In genomic region chr15:84105105-84105923, GRCm38 (mm10) we compare ENCODE assay signal across 8 mouse cellular contexts. TPM values are rescaled to one million over a fixed set of nuclear protein-coding genes. Genes with fewer than 3 reads are reported as not detected.
DNase-seq lines count a peak whose midpoint lies in the region; ATAC-seq and TF ChIP-seq lines count a peak whose summit lies in the region.

Gene Sult4a1 (minus strand): TSS chr15:84105754.

- peak within 1 kb of the TSS; percentile 44 for H3K4me3 ChIP-seq in heart, postnatal 0 days (ENCODE audit: low read depth, low read length)
- H3K4me3 ChIP-seq in embryonic facial prominence, embryonic 15.5 days (replicated peaks): peak within 1 kb of the TSS; percentile 52
- H3K4me3 ChIP-seq in stomach, postnatal 0 days (ENCODE audit: low read depth, low read length): peak within 1 kb of the TSS; percentile 44

- no peak within 1 kb of the TSS for H3K9ac ChIP-seq in heart, postnatal 0 days (replicated peaks; ENCODE audit: low read depth, low read length)
- H3K9ac ChIP-seq in embryonic facial prominence, embryonic 15.5 days: 0 out of 2 replicates have a peak within 1 kb of the TSS, but pooled peaks have one; percentile 1
- no peak within 1 kb of the TSS for H3K9ac ChIP-seq in stomach, postnatal 0 days (ENCODE audit: low read length)

- WGBS in heart, postnatal 0 days: 2% methylated on average over 75 of the region's 77 CpGs
- 2% methylated on average over 77 of the region's 77 CpGs for WGBS in embryonic facial prominence, embryonic 15.5 days
- WGBS in stomach, postnatal 0 days: 2% methylated on average over 71 of the region's 77 CpGs

- H3K4me2 ChIP-seq in heart, postnatal 0 days (ENCODE audit: low read depth, low read length): peak within 1 kb of the TSS; percentile 62
- H3K4me2 ChIP-seq in embryonic facial prominence, embryonic 15.5 days (replicated peaks): peak within 1 kb of the TSS; percentile 94
- peak within 1 kb of the TSS; percentile 74 for H3K4me2 ChIP-seq in stomach, postnatal 0 days (replicated peaks; ENCODE audit: low read depth)

- no peaks in the 10 kb centered on the region for H3K36me3 ChIP-seq in heart, postnatal 0 days (replicated peaks; ENCODE audit: control insufficient read depth, insufficient read depth, low read length)
- no peaks in the 10 kb centered on the region for H3K36me3 ChIP-seq in embryonic facial prominence, embryonic 15.5 days
- no peaks in the 10 kb centered on the region for H3K36me3 ChIP-seq in stomach, postnatal 0 days (ENCODE audit: control insufficient read depth, insufficient read depth, low read length)

- no peak within 1 kb of the TSS for H3K27ac ChIP-seq in heart, postnatal 0 days (ENCODE audit: low read depth)
- H3K27ac ChIP-seq in embryonic facial prominence, embryonic 15.5 days (replicated peaks): no peak within 1 kb of the TSS
- H3K27ac ChIP-seq in stomach, postnatal 0 days (replicated peaks): no peak within 1 kb of the TSS

- no peak for DNase-seq in heart, postnatal 0 days (ENCODE audit: low spot score)
- no peak for DNase-seq in heart, postnatal 10 days
- peak; percentile 21 for DNase-seq in adrenal gland, postnatal 25 days
- DNase-seq in layer of hippocampus, adult 18-20 months (ENCODE audit: low spot score in 2 of 2): peak; percentile 44 to 70
- peak; percentile 27 for DNase-seq in mesoderm, embryonic 11.5 days (ENCODE audit: low read depth, low spot score)
- peak; percentile 26 for DNase-seq in stomach, postnatal 0 days (ENCODE audit: low spot score)

- TF ChIP-seq CTCF in heart, postnatal 0 days (IDR thresholded peaks at IDR 0.05; ENCODE audit: low read depth): no peak
- no peak for TF ChIP-seq CTCF in stomach, postnatal 0 days (IDR thresholded peaks at IDR 0.05; ENCODE audit: low read depth)

- peaks cover 46% of the 10 kb centered on the region for H3K27me3 ChIP-seq in heart, postnatal 0 days (ENCODE audit: control insufficient read depth, insufficient read depth, low read length)
- peaks cover 41% of the 10 kb centered on the region for H3K27me3 ChIP-seq in embryonic facial prominence, embryonic 15.5 days
- no peaks in the 10 kb centered on the region; the same call in 1 of the 2 replicates for H3K27me3 ChIP-seq in stomach, postnatal 0 days (ENCODE audit: control insufficient read depth, insufficient read depth, low read length)

- H3K9me3 ChIP-seq in heart, postnatal 0 days (replicated peaks; ENCODE audit: control insufficient read depth, low read length): no peaks in the 10 kb centered on the region
- no peaks in the 10 kb centered on the region for H3K9me3 ChIP-seq in embryonic facial prominence, embryonic 15.5 days (replicated peaks)
- H3K9me3 ChIP-seq in stomach, postnatal 0 days (ENCODE audit: control insufficient read depth, low read length): no peaks in the 10 kb centered on the region

- intact Hi-C loops in heart, postnatal 10 days (cut with DNase I): no loop called here

- H3K4me1 ChIP-seq in heart, postnatal 0 days (ENCODE audit: control insufficient read depth, insufficient read depth): peaks cover 5% of the 10 kb centered on the region; the same call in 1 of the 2 replicates
- H3K4me1 ChIP-seq in embryonic facial prominence, embryonic 15.5 days: peaks cover 10% of the 10 kb centered on the region
- 0 out of 2 replicates have a peak, but pooled peaks cover 4% of the 10 kb centered on the region for H3K4me1 ChIP-seq in stomach, postnatal 0 days (replicated peaks; ENCODE audit: control insufficient read depth, insufficient read depth)

- no peak for TF ChIP-seq EP300 in heart, postnatal 0 days (IDR thresholded peaks at IDR 0.05; ENCODE audit: low read depth)
- no peak for TF ChIP-seq EP300 in stomach, postnatal 0 days (optimal IDR thresholded peaks at IDR 0.05)

- ATAC-seq in heart, postnatal 0 days (ENCODE audit: insufficient read depth, low read depth): no peak
- ATAC-seq in embryonic facial prominence, embryonic 15.5 days (ENCODE audit: insufficient number of reproducible peaks, low FRiP score, low TSS enrichment, low read depth): no peak
- peak; percentile 55 for ATAC-seq in stomach, postnatal 0 days (ENCODE audit: low FRiP score, low TSS enrichment)
- ATAC-seq in megakaryocyte-erythroid progenitor cell, adult 5-6 weeks (replicated peaks; ENCODE audit: low FRiP score, low TSS enrichment, poor library complexity, severe bottlenecking): no peak

RNA-seq across cellular contexts. Expression of gene Sult4a1, which starts in this region (rescaled TPM):
- 0.46 TPM in 1 of 2 replicates, not detected in the other for total RNA-seq in heart, postnatal 0 days (2014; rRNA removed; ENCODE audit: low replicate concordance)
- 0.18 and 0.29 TPM in 2 replicates for polyA plus RNA-seq in heart, postnatal 0 days (2015; fragmentation: Nextera tagmentation; extraction: Ambion mirVana)
- not detected for total RNA-seq in heart, postnatal 10 days (2021)
- total RNA-seq in adrenal gland, postnatal 25 days (2021): 3.0 and 4.1 TPM in 2 replicates
- polyA plus RNA-seq in embryonic facial prominence, embryonic 15.5 days (2015; fragmentation: Nextera tagmentation; extraction: Ambion mirVana): 6.2 and 8.7 TPM in 2 replicates
- 100 to 1,000 TPM; 350 to 353 TPM for total RNA-seq in layer of hippocampus, adult 18-20 months (2021)
- polyA plus RNA-seq in stomach, postnatal 0 days (2015; fragmentation: Nextera tagmentation; extraction: Ambion mirVana): 3.9 and 4.0 TPM in 2 replicates
- not detected in 2 replicates for total RNA-seq in megakaryocyte-erythroid progenitor cell, adult 5-6 weeks (2014; fragmentation: Nextera tagmentation)
- not detected in 2 replicates for total RNA-seq in megakaryocyte-erythroid progenitor cell, adult 5-6 weeks (2017)

Comparison
In these comparisons a context has a peak if more than half of its experiments do, and no peak if none do; other contexts are left out.
1. RNA of gene Sult4a1 (total RNA-seq): 350 to 353 TPM in layer of hippocampus, adult 18-20 months; 3.0 to 4.1 TPM in adrenal gland, postnatal 25 days, 0.46 TPM in heart, postnatal 0 days, not detected in heart, postnatal 10 days and not detected in megakaryocyte-erythroid progenitor cell, adult 5-6 weeks; every median in the first group is over 10 times any median in the second.
2. DNase-seq: peak in adrenal gland, postnatal 25 days (single experiment), layer of hippocampus, adult 18-20 months (2 of 2), mesoderm, embryonic 11.5 days (single experiment) and stomach, postnatal 0 days (single experiment); none in heart, postnatal 0 days (single experiment) and heart, postnatal 10 days (0 of 2).
3. Peak in every context shown above with its lines, with median percentiles within 50 percentile points of each other: H3K4me2 ChIP-seq and H3K4me3 ChIP-seq.